Mouse (Mus musculus) kidney, postnatal 10 days (tissue): ENCODE results near the gene Dock4.

Source experiments
- DNase-seq: peaks from one replicate; pipeline ENCODE4 v3.0.0; 2021; ENCODE audit warnings: mixed read lengths

Gene Dock4

GRCm38 (mm10) chr12:40891168-40891567 lies 445.4 kb downstream of the Dock4 start:
- DNase-seq, result no peak

GRCm38 (mm10) chr12:40893741-40894140 lies 448.0 kb downstream of the Dock4 start:
- no peak for DNase-seq

DNA sequence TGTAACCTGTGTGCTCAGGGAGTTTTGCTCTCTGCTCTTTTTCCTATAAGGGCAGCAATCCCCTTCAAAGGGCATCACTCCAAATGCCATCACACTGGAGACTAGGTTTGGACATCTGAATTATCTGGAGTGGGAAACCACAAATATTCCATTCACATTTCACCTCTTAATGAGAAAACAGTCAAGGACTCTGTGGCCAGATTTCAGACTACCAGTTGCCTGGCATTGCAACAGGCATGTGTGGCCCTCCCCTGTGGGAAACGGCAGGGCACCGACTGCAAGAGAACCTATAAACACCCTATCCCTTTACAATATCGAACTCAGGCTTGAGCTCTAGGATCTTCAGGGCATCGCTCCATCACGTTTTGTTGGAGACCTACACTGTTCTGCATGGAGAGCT lies 448.9 kb downstream of the Dock4 start:
- no peak for DNase-seq
